Mouse (Mus musculus) midbrain, embryonic 16.5 days (tissue): ENCODE data around the gene Jagn1. TPM values are rescaled to one million over a fixed set of nuclear protein-coding genes. Genes with fewer than 3 reads are reported as not detected.

ENCODE experiments used
- ATAC-seq: fragments of 200-750 bp; cut with Nextera tagmentation; 2 replicates; pipeline ENCODE4 v1.8.0; 2017; ENCODE audit warnings: moderate TSS enrichment
- H3K27ac ChIP-seq: fragments of 300-500 bp; sonication (generic); 2 replicates; pipeline ENCODE4 v1.5.1; 2014; ENCODE audit warnings: mild to moderate bottlenecking, low read length, mixed read lengths
- H3K27me3 ChIP-seq: fragments of 300-500 bp; sonication (generic); 2 replicates; pipeline ENCODE4 v1.6.1; 2014; ENCODE audit warnings: low read depth, low read length, mixed read lengths; ENCODE audit not compliant: control insufficient read depth, insufficient read depth
- H3K36me3 ChIP-seq: fragments of 300-500 bp; sonication (generic); 2 replicates; pipeline ENCODE4 v1.6.1; 2014; ENCODE audit warnings: mild to moderate bottlenecking, low read length, moderate library complexity, mixed read lengths; ENCODE audit not compliant: control insufficient read depth, insufficient read depth
- H3K4me1 ChIP-seq: fragments of 300-500 bp; sonication (generic); 2 replicates; pipeline ENCODE4 v1.6.1; 2014; ENCODE audit warnings: mild to moderate bottlenecking, low read length, mixed read lengths; ENCODE audit not compliant: control insufficient read depth, insufficient read depth
- H3K4me2 ChIP-seq: fragments of 300-500 bp; sonication (generic); 2 replicates; pipeline ENCODE4 v1.6.1; 2014; ENCODE audit warnings: mild to moderate bottlenecking, low read length, mixed read lengths
- H3K4me3 ChIP-seq: fragments of 300-500 bp; sonication (generic); 2 replicates; pipeline ENCODE4 v1.5.1; 2014; ENCODE audit warnings: low read depth, mild to moderate bottlenecking, low read length, moderate library complexity, mixed read lengths
- H3K9ac ChIP-seq: fragments of 300-500 bp; sonication (generic); 2 replicates; pipeline ENCODE4 v1.6.1; 2014; ENCODE audit warnings: low read depth, low read length, mixed read lengths
- H3K9me3 ChIP-seq: fragments of 300-500 bp; sonication (generic); replicated peaks from 2 replicates; pipeline ENCODE4 v1.6.1; 2014; ENCODE audit warnings: mild to moderate bottlenecking, low read length, mixed read lengths; ENCODE audit not compliant: control insufficient read depth, poor library complexity, severe bottlenecking
- WGBS: fragments of 180-500 bp; shearing (Covaris S2); extraction: QIAGEN DNeasy Blood & Tissue Kit; methylation state at CpG from one replicate; pipeline ENCODE4 v1.1.7; 2014; 5-methylcytosine and 5-hydroxymethylcytosine counted together
- polyA plus RNA-seq: library from polyadenylated mRNA; unstranded; fragments of >200 nt; fragmentation: Nextera tagmentation; extraction: Ambion mirVana; gene quantifications from 2 replicates; pipeline ENCODE4 v1.2.1, GENCODE M21; 2015

The Jagn1 gene
- polyA plus RNA-seq, 1 experiment from 2014 or later: 96.5 TPM

- WGBS: 80% methylated on average over 6 of the region's 6 CpGs
- Histone ChIP-seq H3K9ac (no peak overlapping the region), H3K4me2 (no peak overlapping the region), H3K36me3 (no peaks in the 10 kb centered on the region), H3K27me3 (peaks cover 16% of the 10 kb centered on the region), H3K4me3 (no peak overlapping the region), H3K9me3 (no peaks in the 10 kb centered on the region), H3K4me1 (peaks cover 7% of the 10 kb centered on the region; the same call in 1 of the 2 replicates), H3K27ac (no peak overlapping the region)
- no peak for ATAC-seq
These were observed 31.3 kb downstream of the Jagn1 start for GRCm38 (mm10) chr6:113473715-113474114.

- Histone ChIP-seq H3K27me3 (no peaks in the 10 kb centered on the region; the same call in 1 of the 2 replicates), H3K27ac (no peak overlapping the region), H3K36me3 (no peaks in the 10 kb centered on the region), H3K4me1 (peaks cover 6% of the 10 kb centered on the region; the same call in 1 of the 2 replicates), H3K9ac (no peak overlapping the region), H3K4me2 (no peak overlapping the region), H3K4me3 (no peak overlapping the region), H3K9me3 (no peaks in the 10 kb centered on the region)
- 61% methylated on average over 7 of the region's 7 CpGs for WGBS
- no peak for ATAC-seq
These were observed 35.0 kb downstream of the Jagn1 start for GRCm38 (mm10) chr6:113477353-113477752.

DNA sequence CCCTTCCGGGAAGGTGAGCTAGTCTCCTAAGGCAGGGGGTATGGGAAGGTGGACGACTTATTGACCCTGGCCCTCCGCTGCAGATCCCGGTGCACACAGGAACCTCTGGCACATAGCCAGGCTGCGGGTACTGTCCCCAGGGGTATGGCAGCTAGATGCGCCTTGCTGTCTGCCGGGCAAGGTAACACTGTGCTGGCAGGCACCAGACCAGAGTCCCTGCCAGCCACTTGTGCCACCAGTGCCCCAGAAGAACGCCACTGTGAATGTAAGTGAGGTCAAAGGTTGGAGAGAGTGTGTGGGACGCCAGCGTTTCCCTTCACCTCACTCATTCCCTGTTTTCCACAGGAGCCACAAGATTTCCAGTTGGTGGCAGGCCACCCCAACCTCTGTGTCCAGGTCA is 36.5 kb downstream of the Jagn1 start:
- no peak overlapping the region for H3K4me3 ChIP-seq
- 84% methylated on average over 10 of the region's 10 CpGs for WGBS

DNA sequence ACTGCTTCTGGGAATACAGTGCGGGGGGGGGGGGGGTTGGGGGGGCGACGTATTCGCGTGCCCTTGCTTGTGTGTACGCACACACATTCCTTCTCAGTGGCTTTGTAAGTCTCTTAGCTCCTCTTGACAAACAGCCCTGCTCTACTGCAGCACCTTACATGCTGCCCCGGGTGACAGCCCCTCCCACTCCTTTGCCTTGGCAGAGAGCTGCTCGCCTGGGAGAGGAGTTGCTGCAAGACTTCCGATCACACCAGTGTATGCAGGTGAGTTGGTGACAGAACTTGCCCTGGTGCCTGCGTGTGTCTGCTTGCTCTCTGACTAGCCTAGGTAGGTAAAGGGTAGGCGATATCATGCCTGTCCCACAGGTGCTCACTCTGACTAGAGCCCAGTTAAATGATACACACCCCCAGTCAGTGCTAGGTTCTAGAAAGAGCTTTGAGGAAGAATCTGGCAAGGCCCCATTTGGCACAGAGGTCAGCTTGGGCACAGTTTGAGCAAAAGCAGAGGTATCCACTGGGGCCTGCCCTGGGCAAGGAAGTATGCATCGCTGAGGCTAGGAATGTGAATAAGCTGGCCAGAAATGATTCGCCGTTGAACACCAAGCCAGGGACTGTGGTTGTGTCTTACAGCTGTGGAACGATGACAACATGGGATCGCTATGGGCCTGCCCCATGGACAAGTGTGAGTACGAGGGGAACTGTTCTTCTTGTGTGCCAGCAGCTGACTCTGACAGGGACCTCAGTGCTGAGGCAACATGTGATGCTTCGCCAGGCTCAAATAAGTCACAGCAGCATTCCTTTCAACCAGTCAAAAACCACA is 38.4 kb downstream of the Jagn1 start:
- H3K4me1 ChIP-seq: peaks cover 22% of the 10 kb centered on the region
- WGBS: 68% methylated on average over 18 of the region's 18 CpGs
- no peak for ATAC-seq
- H3K9ac ChIP-seq: no peak overlapping the region
- H3K4me3 ChIP-seq: no peak overlapping the region
- no peak overlapping the region for H3K27ac ChIP-seq
- H3K36me3 ChIP-seq: no peaks in the 10 kb centered on the region
- H3K4me2 ChIP-seq: no peak overlapping the region
- no peaks in the 10 kb centered on the region; the same call in 1 of the 2 replicates for H3K27me3 ChIP-seq
- no peaks in the 10 kb centered on the region for H3K9me3 ChIP-seq

More for the DNA sequence above, 36.5 kb downstream of the Jagn1 start:
- Histone ChIP-seq H3K4me1 (peaks cover 8% of the 10 kb centered on the region; the same call in 1 of the 2 replicates), H3K4me2 (no peak overlapping the region), H3K9ac (no peak overlapping the region), H3K36me3 (no peaks in the 10 kb centered on the region), H3K9me3 (no peaks in the 10 kb centered on the region), H3K27ac (no peak overlapping the region), H3K27me3 (no peaks in the 10 kb centered on the region; the same call in 1 of the 2 replicates)
- no peak for ATAC-seq

GRCm38 (mm10) chr6:113482477-113483099 is 40.2 kb downstream of the Jagn1 start:
- H3K4me2 ChIP-seq: peak overlapping the region; percentile 91
- H3K4me1 ChIP-seq: peaks cover 22% of the 10 kb centered on the region
- under 1% methylated on average over 65 of the region's 65 CpGs for WGBS
- no peaks in the 10 kb centered on the region for H3K9me3 ChIP-seq
- H3K36me3 ChIP-seq: 0 out of 2 replicates have a peak, but pooled peaks cover 1% of the 10 kb centered on the region
- peak overlapping the region; percentile 68 for H3K4me3 ChIP-seq
- no peaks in the 10 kb centered on the region; the same call in 1 of the 2 replicates for H3K27me3 ChIP-seq
- peak overlapping the region; percentile 92 for H3K27ac ChIP-seq
- H3K9ac ChIP-seq: peak overlapping the region; percentile 80
- peak; percentile 72 for ATAC-seq

DNA sequence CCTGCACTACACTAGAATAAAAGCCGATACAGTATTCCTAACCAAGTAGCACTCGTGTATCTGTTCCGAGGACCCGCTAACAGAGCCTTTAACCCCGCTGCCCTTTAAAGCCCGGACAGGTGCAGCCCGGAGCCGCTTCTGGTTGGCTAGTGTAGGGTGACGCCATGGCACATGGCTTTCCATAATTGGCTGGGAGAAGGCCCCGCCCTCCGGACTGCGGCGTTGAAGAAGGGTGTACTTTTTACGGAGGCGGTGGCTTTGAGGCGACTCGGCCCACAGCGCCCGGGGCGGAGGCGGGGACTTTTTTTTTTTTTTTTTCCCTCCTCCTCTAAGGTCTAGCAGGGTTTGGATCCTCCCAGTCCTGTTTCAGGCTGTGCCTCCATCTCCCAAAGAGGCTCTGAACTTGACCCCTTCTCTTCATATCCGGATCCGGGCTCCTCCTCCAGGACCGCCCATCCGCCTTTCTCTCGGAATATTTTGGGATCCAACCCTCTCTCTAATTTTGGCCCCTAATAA is 40.8 kb downstream of the Jagn1 start, which contains the start of gene Creld1:
Gene Creld1, plus strand, starts transcription at position 198 of the 516 bp plus-strand sequence.
- Histone ChIP-seq H3K9me3 (no peaks in the 10 kb centered on the region), H3K36me3 (peaks cover 2% of the 10 kb centered on the region; the same call in 1 of the 2 replicates), H3K9ac (peak within 1 kb of the TSS; percentile 88), H3K27ac (peak within 1 kb of the TSS; percentile 92), H3K4me3 (peak within 1 kb of the TSS; percentile 68), H3K4me2 (peak within 1 kb of the TSS; percentile 91), H3K27me3 (no peaks in the 10 kb centered on the region; the same call in 1 of the 2 replicates), H3K4me1 (peaks cover 22% of the 10 kb centered on the region)
- ATAC-seq: peak; percentile 98
- WGBS: under 1% methylated on average over 26 of the region's 26 CpGs

GRCm38 (mm10) chr6:113483729-113484128 is 41.4 kb downstream of the Jagn1 start:
- Histone ChIP-seq H3K27ac (peak overlapping the region; percentile 92), H3K4me3 (peak overlapping the region; percentile 68), H3K4me2 (peak overlapping the region; percentile 91), H3K9me3 (no peaks in the 10 kb centered on the region), H3K4me1 (peaks cover 22% of the 10 kb centered on the region), H3K36me3 (peaks cover 6% of the 10 kb centered on the region), H3K9ac (peak overlapping the region; percentile 88), H3K27me3 (no peaks in the 10 kb centered on the region; the same call in 1 of the 2 replicates)
- ATAC-seq: peak; percentile 60
- 6% methylated on average over 10 of the region's 10 CpGs for WGBS

DNA sequence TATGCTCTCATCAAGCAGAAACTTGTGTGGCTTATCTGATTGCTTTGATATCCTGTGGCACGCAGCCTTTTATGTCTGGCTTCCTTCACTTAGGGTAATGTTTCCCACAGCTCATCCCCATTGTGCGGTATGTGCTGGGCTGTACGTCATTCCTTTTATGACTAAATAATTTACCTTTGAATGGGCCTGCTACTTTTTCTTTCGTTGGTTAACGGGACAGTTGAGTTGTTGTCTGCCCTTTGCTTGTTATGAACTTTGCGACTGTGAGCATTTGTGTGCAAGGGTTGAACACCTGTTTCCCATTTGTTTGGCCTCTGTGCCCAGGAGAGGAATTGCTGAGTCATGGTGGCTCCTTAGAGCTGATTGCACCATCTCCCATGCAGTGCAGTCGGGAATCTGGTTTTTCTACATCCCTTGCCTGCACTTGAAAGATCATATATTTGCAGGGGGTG is 44.8 kb downstream of the Jagn1 start:
- H3K27ac ChIP-seq: no peak overlapping the region
- peaks cover 16% of the 10 kb centered on the region for H3K4me1 ChIP-seq
- H3K4me3 ChIP-seq: no peak overlapping the region
- no peaks in the 10 kb centered on the region for H3K27me3 ChIP-seq
- peaks cover 29% of the 10 kb centered on the region for H3K36me3 ChIP-seq
- 65% methylated on average over 7 of the region's 7 CpGs for WGBS
- no peak for ATAC-seq
- H3K4me2 ChIP-seq: no peak overlapping the region
- no peaks in the 10 kb centered on the region for H3K9me3 ChIP-seq
- no peak overlapping the region for H3K9ac ChIP-seq
